Mouse (Mus musculus) adrenal gland, postnatal 4 days (tissue): Measurements from ENCODE around the gene Ipcef1. TPM values are rescaled to one million over a fixed set of nuclear protein-coding genes. Genes with fewer than 3 reads are reported as not detected.

ENCODE experiments used
- DNase-seq, 2 experiments: peaks; one replicate each; pipeline ENCODE4 v3.0.0; 2021 to 2022; ENCODE audit warnings: low spot score in 2 of 2, mixed read lengths in 2 of 2
- long read RNA-seq, 2 experiments: library from polyadenylated mRNA; stranded (forward); transcript quantifications; one replicate each; pipeline ENCODE4 v2.0.0; 2021
- total RNA-seq, 2 experiments: library from RNA; stranded (reverse); gene quantifications; 2 replicates each; pipeline ENCODE4 v1.2.3; 2021

The Ipcef1 gene
- 1 to 10 TPM in 1 of 2 experiments, under 1 TPM in 1; 0.45 to 2.1 TPM for total RNA-seq
- long read RNA-seq, experiment 1: 0 reads
- long read RNA-seq, experiment 2, partial matches to known transcripts: 0 of 1 reads
- long read RNA-seq, experiment 2, other reads (novel, unspliced or antisense): 1 of 1 reads

DNA sequence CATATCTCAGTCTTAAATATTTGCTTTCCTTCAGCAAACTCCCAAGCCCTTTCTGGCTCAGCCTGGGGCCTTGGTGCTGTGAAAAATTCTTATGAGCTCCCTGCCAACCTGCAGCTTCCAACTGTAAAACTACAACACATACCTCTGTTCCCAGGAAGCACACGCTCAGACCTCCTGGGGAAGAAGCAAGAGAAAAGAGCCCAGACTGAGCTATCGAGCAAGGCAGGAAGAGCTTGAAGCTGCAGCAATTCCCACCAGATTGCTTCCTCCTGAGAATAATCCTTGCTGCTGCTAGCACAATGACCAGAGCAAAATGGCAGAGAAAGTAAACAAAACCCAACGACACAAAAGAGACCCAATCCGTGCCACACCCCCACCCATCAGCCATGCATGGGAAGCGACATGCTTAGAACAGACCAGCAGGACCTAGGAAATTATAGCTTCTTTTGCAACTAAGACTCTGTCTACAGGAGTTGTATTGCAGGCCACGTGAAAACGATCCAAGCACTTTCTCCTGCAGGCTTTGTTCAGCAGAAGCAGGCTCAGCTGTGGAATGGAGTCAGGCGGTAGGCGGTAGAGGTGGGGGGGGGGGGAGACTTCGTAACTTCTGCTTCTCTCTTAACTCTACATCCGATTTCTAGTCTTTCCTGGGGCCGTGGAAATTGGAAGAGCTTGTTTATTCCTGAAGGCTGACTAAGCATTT is at the start of gene Ipcef1:
Gene Ipcef1 (minus strand): TSS at position 164 of the 703 bp plus-strand sequence.
- DNase-seq: no peak

DNA sequence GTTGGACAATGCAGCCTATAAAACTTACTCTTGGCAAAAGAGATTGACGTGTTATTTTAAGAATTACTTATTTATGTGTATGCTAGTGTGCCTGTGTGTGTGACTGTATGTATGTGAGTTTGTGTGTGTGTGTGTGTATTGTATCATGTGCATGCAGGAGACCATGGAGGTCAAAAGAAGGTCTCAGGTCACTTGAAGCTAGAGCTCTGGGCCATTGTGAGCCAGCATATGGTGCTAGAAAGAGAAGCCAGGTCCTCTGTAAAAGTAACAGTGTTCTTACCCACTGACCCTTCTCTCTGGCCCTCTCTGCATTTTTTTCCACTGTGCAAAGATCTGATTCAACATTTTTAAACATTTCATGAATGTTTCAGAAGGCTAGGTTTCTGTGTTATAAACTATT is 25.7 kb upstream of the Ipcef1 start:
- DNase-seq: no peak

DNA sequence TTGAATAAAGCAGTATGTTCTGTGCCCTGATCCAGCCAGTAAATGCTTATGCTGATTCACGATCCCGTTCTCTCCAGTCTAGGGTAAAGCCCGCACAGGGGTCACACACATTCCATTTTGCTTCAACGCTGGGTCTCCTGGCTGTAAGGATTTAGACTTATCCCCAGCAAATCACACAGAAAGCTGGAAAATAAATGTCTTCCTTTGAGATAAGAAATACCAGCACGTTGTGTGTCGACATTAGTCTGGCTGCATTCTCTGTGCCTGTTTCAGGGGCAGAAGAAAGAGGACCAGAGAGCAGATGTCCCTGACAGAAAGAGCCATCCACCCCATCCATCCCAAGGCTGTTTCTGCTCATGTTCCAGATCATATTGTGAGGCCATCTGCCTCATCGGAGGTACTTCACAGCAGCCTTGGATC is 25.1 kb upstream of the Ipcef1 start:
- no peak for DNase-seq

DNA sequence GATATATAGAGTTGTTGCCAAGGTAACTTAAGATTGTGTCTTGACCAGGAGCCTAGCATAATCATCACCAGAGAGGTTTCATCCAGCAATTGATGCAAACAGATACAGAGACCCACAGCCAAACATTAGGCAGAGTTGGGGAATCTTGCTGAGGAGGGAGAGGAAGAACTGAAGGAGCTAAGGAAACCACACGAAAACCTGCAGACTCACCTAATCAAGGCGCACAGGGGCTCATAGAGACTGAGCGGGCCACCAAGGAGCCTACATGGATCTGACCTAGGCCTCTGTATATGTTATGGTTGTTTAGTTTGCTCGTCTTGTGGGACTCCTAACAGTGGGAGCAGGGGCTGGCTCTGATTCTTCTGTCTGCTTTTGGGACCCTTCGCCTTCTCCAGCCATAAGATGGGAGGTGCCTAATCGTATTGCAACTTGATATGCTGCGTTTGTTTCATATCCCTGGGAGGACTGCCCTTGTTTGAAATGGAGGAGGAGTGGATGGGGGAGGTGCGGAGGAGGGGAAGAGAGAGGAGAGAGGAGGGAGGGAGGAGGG is 24.5 kb upstream of the Ipcef1 start:
- DNase-seq: no peak

DNA sequence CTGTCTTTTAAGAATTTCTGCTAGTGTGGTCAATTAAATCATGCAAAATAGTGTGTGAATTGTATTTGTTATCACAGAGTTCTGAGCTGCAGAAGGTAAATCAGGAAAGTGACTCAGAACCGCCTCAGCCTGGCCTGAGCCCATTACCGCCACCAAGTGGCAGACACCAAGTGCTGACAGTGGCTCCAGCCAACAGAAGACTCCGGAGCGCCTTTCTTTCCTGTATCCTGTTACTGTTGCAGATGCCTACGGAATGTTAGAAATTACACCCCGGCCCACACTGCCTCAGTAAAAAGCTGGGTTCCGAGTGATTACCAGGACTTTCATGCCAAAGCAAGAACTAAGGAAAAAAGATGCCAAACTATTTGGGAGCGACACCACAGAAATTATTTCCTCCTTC is 23.9 kb upstream of the Ipcef1 start:
- DNase-seq: peak; percentile 18 to 55

DNA sequence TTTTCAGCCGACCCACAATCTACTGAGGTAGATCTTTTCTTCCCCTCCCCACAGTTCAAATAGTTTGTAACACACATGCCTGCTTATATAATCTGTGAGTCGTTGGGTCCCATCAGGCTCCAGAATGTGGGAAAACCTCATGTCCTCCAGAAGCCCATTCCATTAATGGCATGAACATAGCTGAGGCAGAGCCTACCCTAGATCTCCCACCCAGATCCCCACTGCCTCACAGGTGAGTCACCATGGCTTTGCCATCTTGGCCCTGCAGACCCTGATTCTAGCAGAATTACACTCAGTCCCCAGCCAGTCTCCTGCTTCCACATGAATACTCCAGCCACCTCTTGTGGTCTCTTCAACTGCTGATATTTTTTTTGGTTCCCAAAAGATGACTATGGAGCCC is 23.4 kb upstream of the Ipcef1 start:
- DNase-seq: no peak

DNA sequence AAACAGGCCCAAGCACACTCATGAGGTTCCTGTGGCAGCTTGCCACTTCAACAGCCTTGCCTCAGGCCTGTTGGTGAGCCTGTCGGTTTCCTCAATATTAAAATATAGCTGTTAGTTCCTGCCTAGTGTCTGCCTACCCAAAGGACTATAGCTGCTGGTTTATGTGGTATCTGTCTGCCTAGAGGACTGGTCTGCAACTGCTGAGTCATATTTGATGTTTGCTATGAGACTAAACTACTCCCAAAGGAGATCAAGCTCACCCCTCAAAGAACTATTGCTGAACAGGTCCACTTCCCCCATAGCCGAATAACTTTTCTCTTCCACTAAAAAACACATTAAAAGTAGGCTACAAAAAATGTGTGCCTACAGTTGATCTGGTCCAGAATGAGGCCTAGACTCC is 22.0 kb upstream of the Ipcef1 start:
- DNase-seq: no peak

DNA sequence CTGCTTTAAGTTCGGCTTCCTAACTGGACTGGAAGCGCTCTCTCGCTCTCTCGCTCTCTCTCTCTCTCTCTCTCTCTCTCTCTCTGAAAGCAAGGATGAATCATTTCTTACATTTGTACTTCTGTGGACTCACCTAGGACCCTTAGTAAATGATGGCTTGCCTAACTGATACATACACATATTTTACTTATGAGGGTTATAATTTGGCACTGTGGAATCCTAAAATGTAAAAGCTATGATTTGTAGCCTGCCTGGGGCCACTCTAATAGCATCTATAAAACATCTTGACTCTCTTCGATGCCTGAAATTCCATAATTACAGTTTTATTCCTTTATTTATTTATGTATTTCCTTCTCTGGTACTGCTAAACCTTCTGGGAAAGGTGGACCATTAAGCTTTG is 18.6 kb upstream of the Ipcef1 start:
- DNase-seq: no peak

DNA sequence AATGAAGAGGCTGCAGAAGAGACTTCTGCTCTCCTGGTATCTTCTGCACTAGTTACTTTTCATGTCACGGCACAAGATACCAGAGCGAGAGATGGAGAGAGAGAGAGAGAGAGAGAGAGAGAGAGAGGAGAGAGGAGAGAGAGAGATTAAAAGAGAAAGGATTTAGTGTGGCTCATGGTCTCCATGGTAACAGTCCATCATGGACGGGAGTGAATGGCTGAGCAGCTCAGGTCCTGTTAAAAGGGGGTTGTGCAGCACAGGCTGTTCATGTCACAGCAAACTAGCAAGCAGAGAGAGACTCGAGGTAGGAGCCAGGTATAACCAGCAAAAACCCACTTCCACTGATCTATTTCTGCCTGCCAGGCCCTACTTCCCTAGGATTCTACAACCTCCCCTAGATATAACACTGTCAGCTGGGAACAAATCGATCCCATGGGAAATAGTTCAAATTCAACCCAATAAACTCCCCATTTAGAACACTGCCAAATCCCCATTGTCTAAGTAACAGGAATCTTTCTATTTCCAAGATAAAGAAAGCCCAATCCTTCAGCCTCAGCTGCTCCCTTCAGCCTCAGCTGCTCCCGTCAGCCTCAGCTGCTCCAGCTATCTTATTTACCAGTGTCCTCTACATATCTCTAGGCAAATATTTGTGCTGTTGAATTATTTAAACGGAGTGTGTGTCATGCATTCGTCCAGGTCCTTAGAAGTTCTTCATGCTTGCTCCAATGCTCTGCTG is 18.0 kb upstream of the Ipcef1 start:
- no peak for DNase-seq

DNA sequence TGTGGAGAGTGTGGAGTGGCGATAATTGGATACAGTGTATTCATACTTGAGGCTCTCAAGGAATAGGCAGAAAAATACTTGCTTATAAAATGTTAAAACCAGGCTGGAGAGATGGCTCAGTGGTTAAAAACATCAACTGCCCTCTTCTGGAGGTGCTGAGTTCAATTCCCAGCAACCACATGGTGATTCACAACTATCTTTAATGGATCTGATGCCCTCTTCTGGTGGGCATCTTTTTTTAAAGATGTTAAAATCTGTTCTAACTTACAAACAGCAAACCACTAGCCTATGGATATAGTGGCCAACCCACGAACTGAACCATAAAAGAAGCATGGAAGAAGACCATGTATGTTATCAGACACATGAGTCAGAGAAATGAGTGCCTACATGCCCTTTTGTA is 16.8 kb upstream of the Ipcef1 start:
- DNase-seq: no peak

DNA sequence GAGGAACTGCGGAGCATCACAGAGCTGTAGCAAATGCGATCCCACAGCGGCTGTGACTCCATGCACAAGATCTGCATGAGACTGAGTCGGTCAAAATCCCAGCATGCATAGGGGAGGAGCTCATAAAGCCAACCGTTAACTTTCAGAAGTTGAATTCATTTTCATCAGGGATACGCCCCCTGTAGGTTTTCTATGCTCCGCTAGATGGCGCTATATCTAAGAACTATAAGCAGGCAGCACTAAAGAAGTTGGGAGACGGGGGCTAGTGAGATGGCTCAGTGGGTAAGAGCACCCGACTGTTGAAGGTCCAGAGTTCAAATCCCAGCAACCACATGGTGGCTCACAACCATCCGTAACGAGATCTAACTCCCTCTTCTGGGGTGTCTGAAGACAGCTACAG is 16.3 kb upstream of the Ipcef1 start:
- no peak for DNase-seq

DNA sequence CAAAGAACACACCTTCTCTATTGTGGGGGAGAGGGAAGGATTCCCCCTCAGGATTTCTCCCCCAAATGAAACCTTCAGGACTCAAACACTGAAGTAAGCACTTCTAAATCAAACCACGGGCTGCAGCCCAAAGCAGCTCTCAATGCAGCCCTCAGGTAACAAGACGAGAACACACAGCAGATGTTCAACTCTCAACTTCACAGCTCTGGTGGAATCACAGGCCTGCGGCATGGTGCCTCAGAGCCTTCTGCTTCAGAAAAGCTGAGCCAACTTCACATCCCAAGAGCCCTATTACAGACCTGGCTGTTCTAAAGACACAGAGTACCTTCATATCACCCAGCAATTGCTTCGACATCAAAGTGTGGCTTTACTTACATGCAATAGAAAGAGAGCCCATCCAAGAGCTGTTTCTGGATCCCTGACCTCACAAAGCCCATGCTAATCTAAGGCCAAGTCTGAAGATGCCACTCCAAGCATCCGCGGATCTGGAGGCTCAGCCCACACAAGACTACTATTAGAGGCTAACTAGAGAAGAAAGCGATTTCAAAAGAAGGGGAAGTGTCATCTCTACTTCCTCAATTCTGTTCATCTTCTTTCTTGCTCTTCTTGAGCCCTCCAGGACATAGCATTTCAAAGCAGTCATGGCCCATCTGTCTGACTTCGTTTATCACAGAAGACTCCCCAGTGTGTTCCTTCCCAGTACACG is 11.6 kb upstream of the Ipcef1 start:
- no peak for DNase-seq

DNA sequence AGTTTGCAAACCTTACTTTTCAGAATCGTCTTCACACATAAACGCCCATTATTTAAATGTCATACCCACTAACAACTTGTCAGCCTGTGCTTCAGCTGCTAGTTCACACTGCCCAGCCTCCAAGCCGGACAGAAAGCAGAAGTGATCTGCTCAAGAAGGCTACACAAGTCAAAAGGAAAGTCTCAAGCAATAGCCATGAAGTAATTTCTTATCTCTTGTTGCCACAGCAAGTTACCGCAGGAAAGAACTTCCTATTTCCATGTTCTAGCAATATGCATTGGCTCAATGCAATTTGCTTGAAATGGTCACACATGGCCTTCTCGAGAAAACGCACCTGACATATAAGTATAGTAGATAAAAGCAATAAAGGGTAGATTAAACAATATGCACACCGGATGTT is 10.7 kb upstream of the Ipcef1 start:
- DNase-seq: no peak

DNA sequence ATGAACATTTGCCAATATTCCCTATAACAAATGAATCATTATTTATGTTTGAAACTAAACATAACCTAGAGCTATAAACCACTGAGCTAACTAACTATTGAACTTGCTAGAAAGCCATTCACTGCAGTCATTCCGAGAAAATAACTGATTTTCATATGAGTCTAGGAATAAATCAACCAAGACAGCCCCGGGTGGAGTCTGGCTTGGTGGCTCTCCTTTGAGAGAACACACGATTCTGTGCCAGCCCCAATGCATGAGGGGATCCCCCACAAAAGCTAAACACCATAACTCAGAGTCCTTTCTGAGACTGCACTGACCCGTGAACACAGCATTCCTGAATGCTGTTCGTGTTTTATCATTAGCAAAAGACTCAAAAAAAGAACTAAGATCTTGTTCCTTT is 8.0 kb upstream of the Ipcef1 start:
- no peak for DNase-seq

DNA sequence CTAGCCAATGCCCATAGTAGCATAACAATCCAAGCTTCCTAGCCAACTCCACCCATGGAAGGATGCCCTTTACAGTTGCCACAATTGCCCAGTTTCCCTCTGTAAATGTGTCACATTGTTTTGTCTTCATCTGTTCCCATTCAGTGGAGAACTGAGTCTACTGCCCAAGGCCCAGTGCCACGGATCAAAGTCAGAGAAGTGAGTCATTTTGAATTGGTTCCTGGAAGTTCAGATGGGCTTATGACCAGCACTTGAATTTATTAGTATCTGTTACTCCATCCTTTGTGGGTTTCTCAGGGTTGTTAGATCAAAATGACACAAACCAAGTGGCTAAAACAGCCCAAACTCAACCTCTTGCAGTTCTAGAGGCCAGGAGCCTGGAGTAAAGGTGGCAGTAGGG is 5.3 kb upstream of the Ipcef1 start:
- DNase-seq: no peak

DNA sequence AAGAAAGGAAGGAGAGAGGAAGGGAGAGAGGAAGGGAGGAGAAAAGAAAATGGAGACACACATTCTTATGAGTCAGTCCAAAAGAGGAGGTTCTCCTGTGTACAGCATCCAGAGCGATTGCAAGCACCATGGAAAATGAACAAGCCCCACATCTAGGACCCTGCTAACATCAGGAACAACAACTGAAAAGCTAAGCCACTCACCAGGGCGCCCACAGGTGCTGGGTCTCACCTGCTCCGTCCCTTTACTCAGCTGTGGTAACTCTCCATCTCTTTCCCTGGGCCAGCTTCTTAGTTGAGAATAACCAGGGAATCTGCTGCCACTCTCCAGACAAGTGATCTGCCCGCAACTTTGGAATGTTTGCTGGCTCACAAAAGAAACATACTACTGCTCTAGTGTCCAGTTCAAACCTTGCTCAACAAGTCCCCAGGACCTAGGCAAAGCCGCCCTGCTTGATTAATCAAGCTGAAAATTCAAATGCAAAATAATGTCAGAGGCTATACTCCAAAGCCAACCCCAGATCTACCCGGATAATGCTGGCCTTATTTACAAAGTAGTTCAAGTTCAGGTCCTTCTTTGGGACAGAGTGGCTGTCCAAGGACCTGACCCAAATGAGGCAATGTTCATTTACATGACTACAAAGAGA is 2.4 kb upstream of the Ipcef1 start:
- DNase-seq: no peak

DNA sequence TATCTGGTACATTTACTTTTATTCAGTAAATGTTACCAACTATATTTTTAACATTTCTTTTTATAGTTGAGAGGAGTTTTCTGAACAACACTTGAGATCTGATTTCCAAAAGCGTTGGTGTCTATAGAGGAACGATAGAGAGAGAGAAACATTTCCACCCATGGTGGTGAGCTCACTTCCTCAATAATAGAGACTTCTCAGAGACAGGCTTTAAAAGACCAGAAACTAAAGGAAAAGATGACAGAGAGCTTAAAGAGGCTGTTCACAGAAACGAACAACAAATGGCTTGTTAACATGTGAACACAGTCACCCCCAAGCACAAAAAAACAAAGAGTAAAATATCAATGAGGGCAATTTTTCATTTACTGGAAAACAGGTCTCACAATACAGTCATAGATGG is 2.4 kb downstream of the Ipcef1 start:
- no peak for DNase-seq

DNA sequence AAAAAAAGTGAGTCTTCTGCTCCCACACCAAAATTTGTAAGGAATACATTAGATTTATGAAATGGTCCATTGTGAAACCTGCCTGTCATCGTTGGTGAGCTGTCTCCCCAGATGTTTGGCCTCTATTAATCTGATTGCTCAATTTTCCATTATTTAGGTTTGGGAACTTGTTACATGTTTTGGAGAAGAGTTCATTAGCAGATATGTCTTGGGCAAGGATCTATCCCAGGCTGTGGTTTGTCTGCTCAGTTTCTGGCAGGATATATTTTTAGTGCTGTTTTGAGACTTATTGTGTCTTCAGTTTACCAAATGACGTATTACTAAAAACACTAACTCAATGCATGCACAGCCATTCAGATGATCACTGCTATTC is 4.4 kb downstream of the Ipcef1 start:
- DNase-seq: no peak

DNA sequence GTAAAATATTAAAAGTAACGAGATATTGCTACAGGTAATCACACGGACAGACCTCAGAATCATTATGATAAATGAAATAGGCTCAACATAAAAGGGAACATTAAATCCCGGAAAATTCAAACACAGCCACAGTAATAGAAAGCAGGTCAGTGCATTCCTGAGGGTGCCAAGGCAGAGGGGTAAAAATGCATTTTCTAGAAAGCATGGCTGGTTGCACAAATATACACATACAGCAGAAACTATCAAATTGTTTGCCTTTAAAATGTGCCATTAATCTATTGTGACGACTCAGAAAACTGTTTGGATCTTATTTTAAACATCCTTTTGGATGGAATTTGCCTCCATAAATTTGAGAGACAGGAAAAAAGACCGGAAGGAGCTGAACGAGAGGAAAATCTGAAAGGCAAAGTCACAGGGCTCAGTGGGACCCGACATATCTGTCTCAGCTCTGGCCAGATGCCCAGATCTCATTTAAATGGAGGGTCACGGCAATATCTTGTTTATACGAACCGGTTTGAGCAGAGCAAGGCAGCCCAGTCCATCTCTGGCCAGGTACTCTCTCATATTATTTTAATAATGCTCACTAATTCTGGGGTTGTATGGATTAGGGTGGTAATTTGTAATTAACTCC is 4.9 kb downstream of the Ipcef1 start:
- no peak for DNase-seq

DNA sequence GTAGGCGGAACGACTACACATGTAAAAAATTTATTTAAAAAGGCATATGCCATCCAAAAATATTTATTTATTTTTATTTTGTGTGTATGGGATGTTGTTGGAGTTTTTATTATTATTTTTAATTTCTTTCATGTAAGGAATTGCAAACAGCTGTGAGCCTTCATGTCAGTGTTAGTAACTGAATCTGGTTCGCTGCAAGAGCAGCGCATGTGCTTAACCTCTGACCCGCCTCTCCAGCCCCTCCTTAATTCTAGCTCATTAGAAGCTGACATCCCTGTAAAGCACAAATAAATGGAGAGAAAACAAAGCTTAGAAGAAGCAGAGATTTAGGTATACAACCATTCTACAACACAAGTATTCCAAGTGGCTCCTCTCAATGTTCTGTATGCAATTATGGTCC is 8.4 kb downstream of the Ipcef1 start:
- no peak for DNase-seq

DNA sequence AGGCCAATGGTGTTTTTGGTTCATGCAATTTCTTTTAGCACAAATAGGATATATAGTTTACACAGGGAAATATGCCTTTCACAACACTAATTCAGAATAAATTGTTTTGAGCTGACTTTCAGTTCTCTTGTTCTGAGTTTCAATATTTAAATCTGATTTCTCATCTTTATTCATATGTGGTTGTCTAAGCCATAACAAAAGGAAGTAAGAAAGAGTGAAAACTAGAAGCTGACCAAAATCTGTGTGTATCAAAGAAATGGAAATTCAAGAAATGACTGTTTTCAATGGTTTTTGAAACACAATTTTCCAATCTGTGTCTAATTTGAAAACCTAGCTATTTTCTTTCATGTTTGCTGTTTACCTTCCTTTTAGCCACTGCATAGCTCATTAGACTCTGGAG is 11.2 kb downstream of the Ipcef1 start:
- DNase-seq: no peak
